Mouse (Mus musculus): Measurements from ENCODE around the gene 9230102O04Rik. TPM values are rescaled to one million over a fixed set of nuclear protein-coding genes. Genes with fewer than 3 reads are reported as not detected.

The 9230102O04Rik gene
- total RNA-seq (2014; fragmentation: Nextera tagmentation) (12.2 and 13.6 TPM in 2 replicates), total RNA-seq (2017) (3.9 and 5.0 TPM in 2 replicates), polyA plus RNA-seq (2012) (2.9 and 4.9 TPM in 2 replicates)

GRCm38 (mm10) chr2:9888913-9889650 is at the start of gene 9230102O04Rik:
TSS of gene 9230102O04Rik (minus strand) at chr2:9889540.
- Histone ChIP-seq H3K4me1 (ENCODE audit: insufficient read depth, low read depth, low read length) (peaks cover 83% of the 10 kb centered on the region), H3K27me3 (ENCODE audit: insufficient read depth, low read length) (peaks cover 12% of the 10 kb centered on the region), H3K9me3 (replicated peaks) (no peaks in the 10 kb centered on the region), H3K36me3 (replicated peaks) (peaks cover 20% of the 10 kb centered on the region), H3K4me3 (ENCODE audit: low read depth, low read length) (peak within 1 kb of the TSS; percentile 76)
- no peak for TF ChIP-seq GATA2 (IDR thresholded peaks at IDR 0.05; ENCODE audit: borderline replicate concordance, low read depth, low read length)
- TF ChIP-seq CTCF (IDR thresholded peaks at IDR 0.05; ENCODE audit: low read depth, low read length), result no peak
- no peak for TF ChIP-seq GATA1 (IDR thresholded peaks at IDR 0.05; ENCODE audit: borderline replicate concordance, low read length)
- TF ChIP-seq TAL1 (conservative IDR thresholded peaks at IDR 0.05; ENCODE audit: low read depth, low read length), result no peak
- TF ChIP-seq POLR2AphosphoS5 (IDR thresholded peaks at IDR 0.05; ENCODE audit: insufficient replicate concordance, low read depth, low read length), result no peak
- peak; percentile 82 for DNase-seq (ENCODE audit: low spot score)
- peak; percentile 85 for ATAC-seq (ENCODE audit: extremely low read depth, insufficient number of reproducible peaks, low FRiP score, poor library complexity, severe bottlenecking)

- TF ChIP-seq POLR2AphosphoS5 (IDR thresholded peaks at IDR 0.05; ENCODE audit: insufficient replicate concordance, low read depth, low read length), result no peak
- no peak for TF ChIP-seq GATA1 (IDR thresholded peaks at IDR 0.05; ENCODE audit: borderline replicate concordance, low read length)
- TF ChIP-seq CTCF (IDR thresholded peaks at IDR 0.05; ENCODE audit: low read depth, low read length), result no peak
- Histone ChIP-seq H3K4me3 (ENCODE audit: low read depth, low read length) (no peak overlapping the region), H3K27me3 (ENCODE audit: insufficient read depth, low read length) (no peaks in the 10 kb centered on the region), H3K4me1 (ENCODE audit: insufficient read depth, low read depth, low read length) (no peaks in the 10 kb centered on the region), H3K36me3 (replicated peaks) (peaks cover 66% of the 10 kb centered on the region), H3K9me3 (replicated peaks) (no peaks in the 10 kb centered on the region)
- DNase-seq (ENCODE audit: low spot score) (no peak), ATAC-seq (ENCODE audit: extremely low read depth, insufficient number of reproducible peaks, low FRiP score, poor library complexity, severe bottlenecking) (no peak)
Measured at GRCm38 (mm10) chr2:9935965-9936364, 46.6 kb upstream of the 9230102O04Rik start.

GRCm38 (mm10) chr2:9926905-9927283 is 37.6 kb upstream of the 9230102O04Rik start:
- TF ChIP-seq CTCF (IDR thresholded peaks at IDR 0.05; ENCODE audit: low read depth, low read length) (no peak), GATA2 (IDR thresholded peaks at IDR 0.05; ENCODE audit: borderline replicate concordance, low read depth, low read length) (no peak), POLR2AphosphoS5 (IDR thresholded peaks at IDR 0.05; ENCODE audit: insufficient replicate concordance, low read depth, low read length) (no peak)
- no peak overlapping the region for H3K4me3 ChIP-seq (ENCODE audit: low read depth, low read length)
- no peaks in the 10 kb centered on the region for H3K27me3 ChIP-seq (ENCODE audit: insufficient read depth, low read length)
- ATAC-seq (ENCODE audit: extremely low read depth, insufficient number of reproducible peaks, low FRiP score, poor library complexity, severe bottlenecking) (no peak), DNase-seq (ENCODE audit: low spot score) (no peak)
- peaks cover 60% of the 10 kb centered on the region for H3K36me3 ChIP-seq (replicated peaks)
- H3K4me1 ChIP-seq (ENCODE audit: insufficient read depth, low read depth, low read length), result peaks cover 5% of the 10 kb centered on the region; the same call in 1 of the 2 replicates
- H3K9me3 ChIP-seq (replicated peaks), result no peaks in the 10 kb centered on the region

GRCm38 (mm10) chr2:9926194-9926904 is 37.0 kb upstream of the 9230102O04Rik start:
- peaks cover 6% of the 10 kb centered on the region; the same call in 1 of the 2 replicates for H3K4me1 ChIP-seq (ENCODE audit: insufficient read depth, low read depth, low read length)
- DNase-seq (ENCODE audit: low spot score), result no peak
- H3K4me3 ChIP-seq (ENCODE audit: low read depth, low read length), result no peak overlapping the region
- ATAC-seq (ENCODE audit: extremely low read depth, insufficient number of reproducible peaks, low FRiP score, poor library complexity, severe bottlenecking), result no peak
- no peaks in the 10 kb centered on the region for H3K9me3 ChIP-seq (replicated peaks)
- peaks cover 57% of the 10 kb centered on the region for H3K36me3 ChIP-seq (replicated peaks)
- H3K27me3 ChIP-seq (ENCODE audit: insufficient read depth, low read length), result no peaks in the 10 kb centered on the region
- TF ChIP-seq GATA1 (IDR thresholded peaks at IDR 0.05; ENCODE audit: borderline replicate concordance, low read length) (no peak), GATA2 (IDR thresholded peaks at IDR 0.05; ENCODE audit: borderline replicate concordance, low read depth, low read length) (no peak)

GRCm38 (mm10) chr2:9918691-9919471 is 29.5 kb upstream of the 9230102O04Rik start:
- DNase-seq (ENCODE audit: low spot score) (no peak), ATAC-seq (ENCODE audit: extremely low read depth, insufficient number of reproducible peaks, low FRiP score, poor library complexity, severe bottlenecking) (no peak)
- Histone ChIP-seq H3K9me3 (replicated peaks) (no peaks in the 10 kb centered on the region), H3K4me3 (ENCODE audit: low read depth, low read length) (no peak overlapping the region), H3K4me1 (ENCODE audit: insufficient read depth, low read depth, low read length) (peaks cover 8% of the 10 kb centered on the region; the same call in 1 of the 2 replicates), H3K36me3 (replicated peaks) (peaks cover 74% of the 10 kb centered on the region), H3K27me3 (ENCODE audit: insufficient read depth, low read length) (no peaks in the 10 kb centered on the region)
- TF ChIP-seq CTCF (IDR thresholded peaks at IDR 0.05; ENCODE audit: low read depth, low read length) (no peak), POLR2AphosphoS5 (IDR thresholded peaks at IDR 0.05; ENCODE audit: insufficient replicate concordance, low read depth, low read length) (no peak), TAL1 (conservative IDR thresholded peaks at IDR 0.05; ENCODE audit: low read depth, low read length) (no peak), GATA1 (IDR thresholded peaks at IDR 0.05; ENCODE audit: borderline replicate concordance, low read length) (no peak), GATA2 (IDR thresholded peaks at IDR 0.05; ENCODE audit: borderline replicate concordance, low read depth, low read length) (no peak)

GRCm38 (mm10) chr2:9917602-9918001 is 28.3 kb upstream of the 9230102O04Rik start:
- H3K4me1 ChIP-seq (ENCODE audit: insufficient read depth, low read depth, low read length), result peaks cover 8% of the 10 kb centered on the region; the same call in 1 of the 2 replicates
- no peaks in the 10 kb centered on the region for H3K9me3 ChIP-seq (replicated peaks)
- no peak overlapping the region for H3K4me3 ChIP-seq (ENCODE audit: low read depth, low read length)
- no peak for TF ChIP-seq GATA1 (IDR thresholded peaks at IDR 0.05; ENCODE audit: borderline replicate concordance, low read length)
- no peak for TF ChIP-seq POLR2AphosphoS5 (IDR thresholded peaks at IDR 0.05; ENCODE audit: insufficient replicate concordance, low read depth, low read length)
- no peak for TF ChIP-seq GATA2 (IDR thresholded peaks at IDR 0.05; ENCODE audit: borderline replicate concordance, low read depth, low read length)
- TF ChIP-seq TAL1 (conservative IDR thresholded peaks at IDR 0.05; ENCODE audit: low read depth, low read length), result no peak
- no peak for TF ChIP-seq CTCF (IDR thresholded peaks at IDR 0.05; ENCODE audit: low read depth, low read length)
- H3K27me3 ChIP-seq (ENCODE audit: insufficient read depth, low read length), result no peaks in the 10 kb centered on the region
- DNase-seq (ENCODE audit: low spot score) (no peak), ATAC-seq (ENCODE audit: extremely low read depth, insufficient number of reproducible peaks, low FRiP score, poor library complexity, severe bottlenecking) (no peak)
- H3K36me3 ChIP-seq (replicated peaks), result peaks cover 67% of the 10 kb centered on the region
